Mouse (Mus musculus) 416B (cell line): Measurements from ENCODE around the gene 4930558K02Rik.

Source experiments
- DNase-seq: peaks from one replicate; pipeline ENCODE4 v3.0.0; 2011; ENCODE audit warnings: low read depth

Gene 4930558K02Rik

DNA sequence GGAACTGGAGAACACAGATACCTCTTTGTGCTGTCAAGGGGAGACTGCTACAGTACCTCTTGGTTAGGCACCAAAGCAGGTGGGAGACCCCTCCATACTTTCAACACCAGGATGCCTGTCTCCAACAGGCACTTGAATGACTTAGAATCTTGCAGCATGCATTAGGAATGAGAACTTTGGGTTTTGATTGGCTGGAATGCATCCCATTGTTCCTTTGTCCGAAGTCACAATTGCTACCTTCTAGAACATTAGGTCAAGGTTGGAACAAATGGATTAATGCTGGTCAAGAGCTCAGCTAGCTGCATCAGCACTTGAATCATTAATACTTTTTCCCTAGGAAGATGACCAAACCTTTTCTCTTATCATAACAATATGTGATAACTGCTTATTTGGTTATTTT is at the start of gene 4930558K02Rik:
Gene 4930558K02Rik, minus strand, starts transcription at position 101 of the 400 bp plus-strand sequence.
- no peak for DNase-seq

DNA sequence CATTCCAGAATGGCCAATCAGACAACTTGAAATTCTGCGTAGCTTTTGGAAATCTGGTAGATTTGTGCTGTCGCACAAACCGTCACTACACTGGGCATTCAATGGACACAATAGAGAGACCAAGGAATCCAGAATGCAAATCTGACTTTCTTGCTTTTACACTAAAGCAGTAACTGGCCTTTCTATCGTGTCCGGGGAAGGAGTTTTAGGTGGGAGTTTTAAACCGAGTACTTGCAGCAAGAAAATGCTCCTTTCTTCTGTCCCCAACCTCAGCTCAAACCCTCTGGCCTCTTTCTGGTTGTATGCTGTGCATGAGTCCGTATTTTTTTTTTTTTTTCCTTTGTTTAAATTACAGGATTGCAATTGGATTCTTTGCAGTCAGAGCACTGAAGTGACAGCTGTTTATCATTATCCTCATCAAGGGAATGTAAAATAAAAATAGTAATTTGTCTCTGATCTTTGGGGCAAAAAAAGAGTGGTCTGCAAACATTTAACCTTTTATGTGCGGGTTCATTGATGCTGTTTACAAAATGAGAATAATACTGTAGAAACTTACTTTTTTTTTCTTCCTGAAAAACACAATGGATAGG is 44.3 kb upstream of the 4930558K02Rik start:
- DNase-seq, result no peak

DNA sequence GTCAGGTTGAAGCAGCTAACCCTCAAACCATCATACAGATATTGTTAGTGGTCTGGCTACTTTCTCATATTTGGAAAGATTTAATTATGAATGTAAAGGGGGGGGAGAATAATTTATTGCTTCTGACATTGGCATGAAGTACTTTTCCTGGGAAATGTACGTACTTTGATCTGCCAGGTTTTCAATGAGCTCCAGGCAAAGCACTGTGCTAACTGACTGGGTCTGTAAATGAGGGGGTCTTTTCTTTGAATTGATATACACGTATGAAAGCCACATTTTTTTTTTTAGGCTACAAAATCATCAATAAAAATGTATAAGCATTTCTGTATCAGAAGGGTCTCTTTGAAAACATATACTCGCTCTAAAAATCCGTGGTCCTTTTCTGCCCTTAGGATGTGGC is 41.3 kb upstream of the 4930558K02Rik start:
- no peak for DNase-seq

DNA sequence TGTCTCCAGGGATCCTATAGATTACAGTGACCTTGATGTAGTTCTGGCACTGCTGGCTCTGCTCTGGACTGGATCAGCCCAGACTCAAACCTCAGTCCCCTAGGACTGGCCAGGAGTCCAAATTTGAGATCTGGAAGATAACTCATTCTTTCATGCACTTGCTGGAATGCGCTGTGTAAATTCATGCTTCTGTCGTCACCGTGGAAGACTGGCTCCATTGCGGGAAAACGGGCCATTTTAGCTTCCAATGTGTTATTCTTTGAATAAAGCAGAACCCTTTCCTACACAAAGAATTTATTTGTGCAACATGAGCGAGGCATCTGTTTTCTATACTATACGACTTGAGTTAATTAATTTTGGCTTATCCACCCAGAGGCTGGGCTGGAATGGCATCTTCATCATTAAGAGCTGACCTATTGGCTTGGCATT is 40.9 kb upstream of the 4930558K02Rik start:
- DNase-seq, result no peak

DNA sequence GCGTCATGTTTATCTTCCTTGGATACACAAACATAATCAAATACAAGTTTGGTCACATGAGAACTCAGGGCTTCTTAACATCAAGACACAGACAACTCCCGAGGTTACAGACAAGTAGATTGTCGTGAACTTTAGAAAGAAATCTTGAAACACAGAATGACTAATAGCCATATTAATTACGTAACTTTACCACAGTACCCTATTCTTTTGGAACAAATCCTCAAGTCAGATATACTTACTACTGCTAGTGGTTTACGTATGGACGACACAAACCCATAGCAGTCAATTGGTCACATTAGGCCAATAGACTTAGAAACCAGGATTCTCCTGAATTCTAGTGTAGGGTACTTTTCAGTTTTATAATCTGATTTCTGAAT is 39.2 kb upstream of the 4930558K02Rik start:
- DNase-seq, result peak; percentile 62

DNA sequence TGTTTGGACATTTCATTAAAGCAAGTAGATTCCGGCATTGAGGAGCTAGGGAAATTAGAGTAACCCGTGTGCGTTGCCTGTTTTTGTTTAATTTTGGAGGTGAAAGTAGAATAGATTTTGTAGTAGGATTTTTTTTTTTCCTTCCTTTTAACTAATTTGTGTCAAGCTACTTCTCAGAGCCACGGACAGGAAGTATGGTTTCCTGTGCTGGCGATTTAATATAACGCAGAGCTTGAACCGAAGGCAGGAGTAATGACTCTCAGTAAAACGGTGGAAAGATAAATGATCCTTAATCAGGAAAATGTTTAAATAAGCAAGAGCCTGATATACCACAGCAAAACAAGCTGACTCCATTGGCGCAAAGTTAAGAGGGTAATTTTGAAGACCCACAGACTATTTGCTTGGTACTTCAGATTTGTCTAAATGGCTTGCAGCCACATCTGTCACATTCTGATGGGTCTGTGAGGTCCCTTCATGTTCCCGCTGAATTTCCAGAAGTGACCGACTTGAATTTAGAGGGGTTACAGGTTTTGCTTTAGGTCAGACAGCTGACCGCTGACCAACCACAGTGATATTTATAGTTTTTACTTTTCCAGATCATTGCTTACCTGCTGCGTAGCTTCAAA is 38.7 kb upstream of the 4930558K02Rik start:
- DNase-seq, result peak; percentile 47

DNA sequence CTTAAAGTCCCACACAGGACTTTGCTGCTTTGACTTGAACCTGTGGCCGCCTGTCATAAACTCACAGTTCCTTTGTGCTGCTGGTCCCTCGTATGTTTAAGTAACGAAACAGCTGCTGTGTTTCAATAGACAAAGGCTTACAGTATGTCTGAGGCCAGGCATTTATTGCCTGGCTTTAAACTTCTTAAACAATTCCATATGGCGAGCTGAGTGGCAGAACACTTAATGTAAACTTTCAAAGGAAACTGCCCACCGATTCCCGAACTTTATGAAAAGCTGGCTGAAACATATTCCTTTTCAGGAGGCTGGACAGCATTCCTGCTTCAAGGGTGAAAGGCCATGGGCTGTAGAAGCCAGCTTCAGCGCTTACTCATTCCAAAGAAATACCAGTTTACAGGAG is 37.5 kb upstream of the 4930558K02Rik start:
- DNase-seq, result no peak

DNA sequence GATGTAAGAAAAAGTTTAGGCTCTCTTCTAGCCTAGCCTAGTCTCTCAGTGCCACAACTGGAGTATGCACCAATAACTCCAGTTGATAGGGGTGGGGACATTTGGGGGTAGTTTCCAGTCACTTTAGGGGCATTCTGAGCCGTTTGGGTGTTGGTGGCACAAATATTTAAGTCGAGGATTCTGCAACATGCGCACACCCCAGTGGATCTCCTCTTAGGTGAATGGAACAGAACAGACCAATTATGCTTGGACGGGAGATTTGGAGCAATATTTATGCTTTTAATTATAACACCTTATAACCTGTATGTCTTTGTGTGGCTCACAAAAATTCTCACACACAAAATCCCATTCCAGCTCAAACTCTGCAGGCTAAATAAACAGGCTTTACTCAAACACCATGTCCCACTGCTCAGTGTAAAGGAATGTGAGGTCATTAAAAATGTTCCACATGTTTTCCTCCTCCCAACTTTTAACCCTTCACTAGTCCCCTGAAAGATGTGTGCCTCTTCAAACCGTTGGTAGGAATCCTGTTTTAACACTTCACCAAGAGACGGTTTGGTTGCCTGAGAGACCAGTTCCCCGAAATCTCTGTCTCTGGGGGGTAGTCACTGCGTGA is 35.9 kb upstream of the 4930558K02Rik start:
- no peak for DNase-seq

DNA sequence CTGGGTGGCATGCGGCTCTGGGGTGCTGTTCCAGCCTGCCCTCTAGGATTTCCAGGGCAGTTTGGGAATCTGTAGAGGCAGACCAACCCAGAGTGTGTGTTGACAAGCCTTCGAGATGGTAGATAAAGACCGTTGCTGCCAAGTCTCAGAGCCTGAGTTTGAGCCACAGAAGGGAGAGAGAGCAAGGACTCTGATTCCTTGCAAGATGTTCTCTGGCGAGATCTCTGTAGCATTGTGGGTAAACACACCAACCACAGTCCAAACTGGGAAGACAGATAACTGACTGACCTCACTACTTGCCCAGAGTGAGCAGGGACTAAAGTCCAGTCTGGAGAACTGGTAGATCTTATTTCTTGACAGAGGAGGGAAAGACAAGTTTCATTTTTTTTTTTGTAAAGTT is 34.1 kb upstream of the 4930558K02Rik start:
- peak; percentile 57 for DNase-seq

DNA sequence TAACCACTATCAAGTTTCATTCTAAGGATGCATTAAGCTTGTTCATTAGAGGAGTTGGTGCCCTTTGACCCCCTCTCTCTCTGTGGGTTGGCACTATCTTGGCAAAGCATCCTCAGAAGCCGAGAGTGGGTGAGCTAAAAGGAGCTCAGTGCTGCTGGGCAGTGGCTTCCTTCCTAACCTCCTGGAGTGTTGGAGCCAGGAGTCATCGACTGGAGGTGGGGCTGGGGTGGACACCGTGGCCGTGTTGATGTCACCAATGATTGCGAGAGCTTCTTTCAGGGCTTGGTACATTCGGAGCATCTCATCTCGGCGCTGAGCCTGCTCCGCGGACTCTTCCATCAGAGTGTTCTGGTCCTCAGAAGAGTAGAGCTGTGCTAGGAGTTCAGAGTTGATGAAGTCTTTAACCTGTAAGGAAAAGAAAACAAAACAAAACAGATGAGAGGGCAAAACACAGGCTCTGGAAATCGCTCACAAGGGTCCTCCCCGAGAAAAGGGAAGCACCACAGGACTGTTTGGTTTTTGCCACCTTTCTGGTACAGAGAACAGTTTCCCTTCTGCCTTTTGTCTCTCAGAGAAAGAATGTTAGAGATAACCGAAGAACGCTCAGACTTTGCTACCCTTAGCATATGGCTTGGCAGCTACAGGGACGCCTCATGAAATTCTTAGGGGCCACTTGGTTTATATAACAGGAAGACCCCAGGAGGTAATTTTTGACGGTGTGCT is 32.2 kb upstream of the 4930558K02Rik start:
- no peak for DNase-seq

DNA sequence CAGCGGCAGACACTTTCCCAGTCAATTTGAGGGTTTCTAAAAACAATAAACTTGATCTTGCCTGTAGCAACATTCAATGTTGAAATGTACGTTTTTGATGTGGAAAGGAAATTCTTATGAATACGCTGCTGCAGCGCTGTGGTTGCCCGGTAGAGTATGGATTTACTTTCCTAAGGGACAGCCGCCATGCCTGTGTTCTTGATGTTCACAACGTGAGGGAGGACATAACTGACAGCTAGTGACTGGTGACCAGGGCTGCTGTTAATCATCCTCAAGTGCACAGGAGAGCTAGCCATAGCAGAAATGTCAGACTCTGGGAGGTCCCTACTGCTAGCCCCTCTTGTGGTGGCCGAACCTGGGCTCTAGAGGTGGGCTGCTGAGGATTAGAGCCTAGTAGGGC is 29.6 kb upstream of the 4930558K02Rik start:
- no peak for DNase-seq

DNA sequence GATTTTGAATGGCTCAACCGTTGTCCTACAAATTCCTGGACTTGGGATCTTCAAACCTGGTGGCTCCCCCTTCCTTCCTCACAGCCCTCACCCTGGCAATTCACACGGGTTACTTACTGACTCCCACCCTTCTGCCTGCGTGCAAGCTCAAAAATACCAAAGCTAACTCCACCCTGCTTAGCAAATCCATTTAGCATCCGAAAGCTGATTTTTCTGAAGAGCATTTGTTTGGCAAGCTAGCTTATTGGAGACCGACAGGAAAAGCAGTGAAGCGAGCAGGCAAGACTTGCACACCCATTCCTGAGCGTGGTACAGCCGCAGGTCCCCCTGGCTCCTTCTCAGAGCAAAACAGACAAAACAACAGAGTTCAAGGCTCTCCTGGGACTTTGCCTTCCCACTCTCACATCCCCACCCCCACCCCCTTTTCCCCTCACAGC is 29.2 kb upstream of the 4930558K02Rik start:
- DNase-seq, result no peak

DNA sequence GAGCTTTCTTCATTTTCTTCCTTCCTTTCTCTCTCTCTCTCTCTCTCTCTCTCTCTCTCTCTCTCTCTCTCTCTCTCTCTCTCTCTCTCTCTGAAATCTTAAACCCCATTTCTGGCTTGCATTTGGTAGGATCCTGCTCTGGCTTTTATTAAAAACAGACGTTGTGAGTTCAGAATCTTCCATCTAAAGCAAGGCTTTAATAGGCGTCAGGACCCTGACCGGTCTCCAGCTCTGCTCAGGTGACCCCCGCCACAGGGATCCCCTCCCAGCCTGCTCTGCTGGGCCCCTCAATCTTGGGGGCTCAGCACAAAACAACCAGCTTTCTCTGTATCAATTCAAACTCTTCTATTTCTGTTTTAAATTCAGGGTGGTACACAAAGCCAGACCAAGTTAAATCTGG is 28.8 kb upstream of the 4930558K02Rik start:
- no peak for DNase-seq

DNA sequence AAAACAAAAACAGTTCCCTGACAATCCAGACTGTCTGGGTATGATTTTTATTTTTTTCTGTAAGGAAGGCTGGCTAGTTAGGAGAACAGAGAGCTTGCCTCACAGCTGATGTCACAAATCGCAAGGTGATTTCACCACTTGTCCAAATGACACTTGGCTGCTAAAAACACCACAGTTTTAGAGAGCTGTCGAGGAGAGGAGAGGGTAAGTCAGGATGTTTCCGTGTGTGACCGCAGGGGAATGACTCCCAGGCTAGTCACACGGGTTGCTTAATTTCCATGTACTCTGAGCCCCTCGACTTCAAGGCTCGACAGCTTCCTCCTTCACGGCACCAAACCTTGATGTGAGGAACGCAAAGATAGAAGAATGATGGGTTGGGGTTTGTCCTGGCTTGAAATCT is 26.7 kb upstream of the 4930558K02Rik start:
- peak; percentile 76 for DNase-seq

DNA sequence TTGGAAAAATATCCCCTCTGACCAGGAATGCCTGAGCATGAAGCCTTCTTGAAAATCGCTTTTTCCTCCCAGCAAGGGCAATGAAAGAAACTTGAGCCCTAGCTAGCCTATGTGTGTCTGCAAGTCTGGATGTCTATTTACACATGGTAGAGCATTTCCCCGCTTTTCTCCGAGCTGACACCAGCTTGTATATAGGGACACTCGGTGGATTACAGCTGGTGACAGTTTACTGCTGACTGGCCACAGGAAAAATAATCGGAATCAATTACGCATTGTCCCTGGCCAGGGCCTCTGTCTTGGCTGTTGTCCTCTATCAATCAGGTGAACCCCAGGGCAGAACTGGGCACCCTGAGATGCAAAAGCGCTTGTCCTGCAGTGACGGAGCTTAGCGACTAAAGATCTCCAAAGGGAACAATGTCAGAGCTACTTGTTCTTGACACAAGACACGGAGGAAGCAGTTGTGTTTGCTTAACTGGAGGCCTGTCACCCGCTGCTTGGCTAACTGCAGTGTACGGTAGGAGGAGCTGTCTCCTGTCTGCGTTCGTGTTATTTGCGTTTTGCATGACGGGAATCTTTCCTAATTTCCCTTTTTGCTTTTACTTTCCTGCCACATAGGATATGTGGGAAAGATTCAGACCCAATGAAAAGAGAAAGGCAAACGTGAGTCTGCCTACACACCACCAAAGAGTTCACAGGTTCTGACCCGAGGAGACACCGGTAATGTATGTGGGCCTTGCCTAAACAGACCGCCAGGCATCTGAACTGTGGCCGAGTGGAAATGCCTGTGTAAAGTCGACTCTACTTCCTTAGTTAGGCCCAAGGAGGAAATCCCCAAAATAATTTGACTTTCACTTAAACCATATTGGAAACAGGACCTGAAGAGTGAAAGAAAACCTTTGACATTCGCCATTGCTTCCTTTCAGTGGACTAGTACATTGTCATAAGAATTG is 25.7 kb upstream of the 4930558K02Rik start:
- peak; percentile 38 for DNase-seq

DNA sequence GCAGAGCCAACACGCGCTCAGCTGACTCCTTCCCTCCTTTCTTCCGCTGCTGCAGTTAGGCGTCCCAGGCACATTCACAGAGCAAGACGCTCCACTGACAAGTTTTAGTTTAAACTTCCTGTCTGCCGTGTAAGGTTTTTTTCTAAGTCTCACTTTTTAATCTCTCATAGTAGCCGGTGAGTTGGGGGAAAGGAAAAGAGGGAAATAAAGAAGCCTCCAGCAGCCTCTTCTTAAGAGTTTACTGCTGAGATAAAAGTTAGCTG is 25.0 kb upstream of the 4930558K02Rik start:
- no peak for DNase-seq

DNA sequence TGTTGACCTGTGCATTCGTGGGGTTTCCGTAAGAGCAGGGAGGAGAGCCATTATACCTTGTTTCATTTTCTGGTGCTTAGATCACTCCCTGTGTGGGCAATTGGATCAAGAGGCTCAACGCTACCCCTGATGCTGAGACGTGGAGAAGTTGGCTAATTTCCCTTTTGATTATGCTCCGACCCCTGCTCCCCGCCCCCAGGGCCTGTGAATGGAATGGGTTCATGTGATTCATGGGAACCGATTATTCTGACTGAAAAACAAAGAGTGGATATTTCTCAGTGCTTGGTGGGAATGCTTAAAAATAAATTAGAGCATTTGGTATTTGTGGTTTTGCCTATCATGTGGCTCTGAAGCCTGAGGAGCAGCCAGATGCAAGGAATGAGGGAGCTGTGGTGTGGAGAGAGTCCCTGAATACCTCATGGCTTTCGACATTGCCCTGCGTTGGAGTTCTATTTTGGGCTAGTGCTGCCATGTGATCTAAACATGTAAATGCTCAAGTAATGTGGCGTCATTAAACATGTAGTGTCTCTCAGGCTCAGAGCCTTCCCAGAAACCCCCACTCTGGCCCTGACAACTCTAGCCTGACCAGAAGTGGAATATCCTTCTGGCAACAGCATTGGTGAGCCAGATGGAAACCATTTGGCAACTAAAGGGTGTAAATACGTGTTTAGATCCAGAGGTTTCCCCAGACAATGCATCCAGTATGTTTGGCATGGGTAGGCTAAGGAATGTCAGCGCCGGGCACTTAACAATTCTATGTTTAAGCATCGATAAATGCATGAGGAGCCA is 24.5 kb upstream of the 4930558K02Rik start:
- no peak for DNase-seq

DNA sequence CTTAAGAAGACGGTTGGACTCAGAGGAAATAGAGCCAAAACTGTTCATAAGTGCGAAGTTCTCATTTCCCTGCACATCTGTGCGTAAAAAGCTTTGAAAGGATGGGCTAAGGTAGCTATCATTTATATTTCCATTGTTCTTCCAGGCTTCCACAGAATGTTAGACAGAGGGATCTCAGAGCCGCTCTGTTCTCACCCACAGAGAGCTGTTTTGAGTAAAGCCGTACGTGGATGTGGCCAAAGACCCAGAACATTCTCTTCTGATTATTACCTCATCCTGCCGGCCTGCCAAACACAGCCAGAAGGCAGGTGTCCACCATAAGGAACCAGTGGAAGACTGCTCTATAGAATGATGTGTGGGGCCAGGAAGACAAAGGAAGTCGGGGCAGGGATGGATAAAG is 21.9 kb upstream of the 4930558K02Rik start:
- no peak for DNase-seq

DNA sequence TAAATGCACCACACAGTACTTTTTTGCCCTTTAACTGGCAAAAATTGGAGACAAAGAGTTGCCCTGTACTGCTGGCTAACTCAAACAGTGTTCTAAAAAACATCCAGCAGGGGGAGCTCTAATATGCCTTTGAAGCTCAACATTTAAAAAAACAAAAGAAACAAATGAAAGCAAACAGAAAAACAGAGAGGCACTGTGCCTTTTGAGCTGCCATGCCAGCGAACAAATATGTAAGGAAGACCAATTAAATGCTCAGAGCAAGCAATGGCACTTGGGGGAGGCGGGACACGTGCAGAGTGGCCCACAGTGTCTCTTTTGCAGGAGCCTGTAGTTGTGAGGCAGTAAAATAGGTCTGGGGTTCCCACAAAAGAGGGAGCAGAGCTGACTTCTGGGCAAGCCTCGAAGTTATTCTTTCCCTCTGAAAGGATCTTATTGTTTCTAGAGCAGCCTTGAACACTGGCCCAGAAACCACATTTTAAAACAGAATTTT is 20.5 kb upstream of the 4930558K02Rik start:
- DNase-seq, result peak; percentile 83

DNA sequence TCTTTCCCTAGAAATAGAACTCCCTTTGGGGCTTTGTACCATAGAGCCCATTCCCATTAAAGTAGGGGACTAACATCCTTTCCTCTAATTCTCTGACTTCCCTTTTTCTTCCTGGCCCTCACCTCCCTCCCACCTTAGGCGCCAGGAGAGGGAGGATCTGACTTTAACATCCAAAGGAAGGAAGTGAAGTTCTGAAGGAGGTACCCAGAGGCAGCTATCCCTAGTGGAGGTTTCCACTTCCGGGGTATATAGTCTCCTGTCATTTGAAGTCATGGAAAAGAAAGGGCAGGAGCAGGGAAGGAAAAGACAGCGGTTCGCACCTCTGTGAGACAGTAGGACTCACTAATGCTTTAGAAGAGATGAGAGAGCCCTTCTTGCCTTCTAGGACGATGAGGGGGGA is 19.9 kb upstream of the 4930558K02Rik start:
- DNase-seq, result no peak

DNA sequence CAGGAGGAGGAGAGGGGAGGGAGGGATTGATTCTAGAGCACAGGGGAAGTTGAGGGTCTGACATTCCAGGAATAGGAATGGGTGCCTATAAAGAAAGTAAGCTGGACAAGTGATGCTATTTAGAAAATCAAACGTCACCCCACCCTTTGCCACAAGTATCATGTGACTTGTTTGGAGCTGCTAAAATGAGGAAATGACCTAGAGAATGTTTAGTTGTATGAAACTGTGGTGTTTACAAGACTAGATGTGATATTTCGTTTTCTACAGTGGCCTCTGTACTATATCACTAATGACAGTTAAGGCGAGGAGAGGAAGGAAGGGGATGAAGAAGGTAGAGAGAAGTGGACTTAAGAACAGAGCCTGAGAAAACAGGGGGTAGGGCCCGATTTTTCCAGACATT is 19.3 kb upstream of the 4930558K02Rik start:
- DNase-seq, result peak; percentile 71
